Mouse (Mus musculus): ENCODE results near the gene Sult1a1.

- TF ChIP-seq CTCF (IDR thresholded peaks at IDR 0.05; ENCODE audit: low read depth) (no peak), EP300 (IDR thresholded peaks at IDR 0.05; ENCODE audit: low read depth) (no peak)
These were observed 46.3 kb downstream of the Sult1a1 start for GRCm38 (mm10) chr7:126629915-126630314.

Data from liver, embryonic 14.5 days (tissue).